Mouse (Mus musculus) thymus, adult 2 months (tissue): ENCODE measurements at regions not wholly inside any gene's neighbourhood (a gene's known extent, or its start where the extent isn't known, plus 50 kb on each side); places are given as distances from the start of the nearest gene placed in this dataset.

ENCODE experiments used
- DNase-seq: peaks from one replicate; pipeline ENCODE4 v3.0.0; 2021
- H3K27ac ChIP-seq: fragments of 200-500 bp; 2 replicates; pipeline ENCODE4 v1.5.1; 2012; ENCODE audit warnings: low read length, control low read depth; ENCODE audit not compliant: control insufficient read depth, insufficient read depth
- H3K27me3 ChIP-seq: fragments of 200-500 bp; 2 replicates; pipeline ENCODE4 v1.6.1; 2012; ENCODE audit warnings: mild to moderate bottlenecking, low read length, moderate library complexity, mixed read lengths; ENCODE audit not compliant: control insufficient read depth, insufficient read depth
- H3K36me3 ChIP-seq: fragments of 200-500 bp; 2 replicates; pipeline ENCODE4 v1.6.1; 2012; ENCODE audit warnings: mild to moderate bottlenecking, low read length, moderate library complexity; ENCODE audit not compliant: control insufficient read depth, insufficient read depth
- H3K4me1 ChIP-seq: fragments of 200-500 bp; replicated peaks from 2 replicates; pipeline ENCODE4 v1.6.1; 2012; ENCODE audit warnings: low read length; ENCODE audit not compliant: control insufficient read depth, insufficient read depth
- H3K4me3 ChIP-seq: fragments of 200-500 bp; 2 replicates; pipeline ENCODE4 v1.5.1; 2012; ENCODE audit warnings: mild to moderate bottlenecking, low read length, control low read depth, moderate library complexity; ENCODE audit not compliant: control insufficient read depth, insufficient read depth
- CTCF ChIP-seq: fragments of 200-500 bp; IDR thresholded peaks from 2 replicates; pipeline ENCODE4 v1.5.1; 2012; ENCODE audit warnings: mild to moderate bottlenecking, control low read depth, low read length, moderate library complexity, borderline replicate concordance; ENCODE audit not compliant: control insufficient read depth, poor library complexity, insufficient read depth; ENCODE audit errors: extremely low read depth
- POLR2A ChIP-seq: fragments of 200-500 bp; IDR thresholded peaks from 2 replicates; pipeline ENCODE4 v1.6.1; 2012; ENCODE audit warnings: mild to moderate bottlenecking, low read length, control low read depth, moderate library complexity; ENCODE audit not compliant: control insufficient read depth, poor library complexity, insufficient read depth; ENCODE audit errors: extremely low read depth
- WGBS: fragments of 180-500 bp; shearing (Covaris S2); methylation state at CpG from one replicate; pipeline ENCODE4 v1.1.7; 2018; 5-methylcytosine and 5-hydroxymethylcytosine counted together

DNA sequence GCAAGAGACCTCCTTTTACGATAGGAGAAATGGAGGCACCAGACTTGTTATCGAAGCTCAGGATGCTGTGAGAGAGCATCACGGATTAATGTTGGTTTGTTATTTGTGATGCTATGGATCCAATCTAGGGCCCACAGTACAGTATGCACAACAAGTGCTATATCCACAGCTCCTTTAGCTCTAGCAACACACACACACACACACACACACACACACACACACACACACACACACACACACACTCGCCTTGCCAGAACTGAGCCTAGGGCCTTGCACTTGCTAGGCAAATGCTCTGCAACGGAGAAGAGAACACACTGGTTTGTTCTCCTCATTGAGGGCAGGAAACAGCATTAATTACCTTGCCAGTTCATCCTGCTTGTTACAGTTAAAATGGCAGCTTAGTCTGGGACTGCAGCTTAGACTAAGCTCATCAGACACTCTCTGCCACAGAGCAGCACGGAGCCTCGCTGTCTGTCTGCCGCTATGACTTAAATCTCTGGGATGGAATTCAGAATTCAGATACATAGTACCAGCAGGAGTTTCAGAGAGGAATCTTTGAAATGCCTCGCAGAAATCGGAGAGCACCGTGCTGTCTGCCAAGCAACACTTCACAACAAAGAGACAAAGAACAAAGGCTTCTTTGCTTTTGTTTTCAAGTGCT lies 285.0 kb downstream of the Rngtt start:
- WGBS, result 69% methylated on average over 11 of the region's 11 CpGs
- no peak overlapping the region for H3K4me3 ChIP-seq

DNA sequence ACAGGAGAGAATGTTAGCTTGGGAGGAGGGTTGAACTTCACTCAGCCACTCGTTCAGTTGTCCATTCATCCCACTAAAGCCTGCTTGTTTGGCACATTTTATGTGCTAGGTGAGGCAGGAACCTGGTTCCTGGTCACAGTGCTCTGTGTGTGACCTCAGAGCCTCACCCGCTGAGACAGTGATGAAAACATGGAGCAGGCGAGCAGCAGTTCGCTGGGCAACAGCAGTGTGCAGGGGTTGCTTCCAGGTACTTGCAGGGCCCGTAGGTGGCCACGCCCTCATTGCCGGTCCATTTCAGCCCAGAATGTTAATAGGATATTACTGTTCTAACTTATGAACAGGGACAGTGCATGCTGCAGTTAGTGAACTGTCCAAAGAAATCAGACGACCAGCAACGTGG lies 285.7 kb downstream of the Rngtt start:
- peak overlapping the region; percentile 96 for H3K27ac ChIP-seq

More for the DNA sequence above, 285.0 kb downstream of the Rngtt start:
- Histone ChIP-seq H3K36me3 (no peaks in the 10 kb centered on the region), H3K27me3 (no peaks in the 10 kb centered on the region), H3K27ac (peak overlapping the region; percentile 96), H3K4me1 (peaks cover 25% of the 10 kb centered on the region)
- no peak for DNase-seq
- no peak for TF ChIP-seq CTCF
- no peak for TF ChIP-seq POLR2A

DNA sequence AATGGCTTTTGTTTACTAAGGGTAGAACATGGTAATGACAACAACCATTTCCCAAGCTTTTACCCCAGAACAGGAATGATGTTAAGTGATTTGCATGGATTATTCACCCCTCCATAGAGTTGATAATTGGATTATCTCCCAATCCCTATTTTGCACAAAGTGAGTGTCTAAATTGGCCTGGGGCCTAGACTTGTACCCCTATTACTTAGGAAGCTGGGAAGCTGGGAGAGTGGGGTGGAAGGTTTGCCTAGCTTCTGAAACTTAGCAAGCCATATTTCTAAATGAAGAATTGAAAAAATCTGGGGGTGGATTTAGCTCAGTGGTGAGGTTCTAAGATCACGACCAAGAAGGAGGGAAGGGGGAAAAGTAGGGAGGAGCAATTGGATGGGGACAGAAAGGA lies 289.9 kb downstream of the Rngtt start:
- no peak for DNase-seq
- Histone ChIP-seq H3K27ac (no peak overlapping the region), H3K4me3 (no peak overlapping the region), H3K36me3 (no peaks in the 10 kb centered on the region), H3K27me3 (no peaks in the 10 kb centered on the region), H3K4me1 (peaks cover 12% of the 10 kb centered on the region)
- 93% methylated on average over 1 of the region's 1 CpGs for WGBS
- TF ChIP-seq POLR2A (no peak), CTCF (no peak)

More for the DNA sequence above, 285.7 kb downstream of the Rngtt start:
- DNase-seq, result no peak
- Histone ChIP-seq H3K36me3 (no peaks in the 10 kb centered on the region), H3K27me3 (no peaks in the 10 kb centered on the region), H3K4me3 (no peak overlapping the region), H3K4me1 (peaks cover 25% of the 10 kb centered on the region)
- WGBS, result 88% methylated on average over 9 of the region's 9 CpGs
- TF ChIP-seq POLR2A (no peak), CTCF (no peak)

DNA sequence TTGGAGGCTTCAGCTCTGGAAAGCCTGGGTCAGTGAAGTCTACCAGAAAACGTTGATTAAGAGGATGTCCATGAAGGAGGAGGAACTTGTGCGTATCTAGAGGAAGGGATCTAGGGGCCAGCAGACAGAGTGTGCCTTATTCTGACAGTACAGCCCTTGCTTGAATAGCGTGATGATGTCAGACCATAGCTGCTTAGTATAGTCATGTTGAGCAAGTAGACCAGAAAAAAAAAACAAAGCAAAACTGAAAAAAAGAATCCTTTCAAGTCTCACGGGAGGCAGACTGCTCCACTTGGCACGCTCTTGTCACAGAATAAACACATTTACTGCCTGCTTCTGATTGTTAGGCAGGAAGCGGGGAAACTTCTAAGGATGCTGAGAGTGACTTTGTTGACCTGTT lies 290.7 kb downstream of the Rngtt start:
- peaks cover 4% of the 10 kb centered on the region for H3K4me1 ChIP-seq
- no peaks in the 10 kb centered on the region for H3K36me3 ChIP-seq
- TF ChIP-seq CTCF (no peak), POLR2A (no peak)
- WGBS, result 59% methylated on average over 6 of the region's 6 CpGs
- H3K27ac ChIP-seq, result no peak overlapping the region
- no peak for DNase-seq
- no peak overlapping the region for H3K4me3 ChIP-seq
- no peaks in the 10 kb centered on the region for H3K27me3 ChIP-seq

DNA sequence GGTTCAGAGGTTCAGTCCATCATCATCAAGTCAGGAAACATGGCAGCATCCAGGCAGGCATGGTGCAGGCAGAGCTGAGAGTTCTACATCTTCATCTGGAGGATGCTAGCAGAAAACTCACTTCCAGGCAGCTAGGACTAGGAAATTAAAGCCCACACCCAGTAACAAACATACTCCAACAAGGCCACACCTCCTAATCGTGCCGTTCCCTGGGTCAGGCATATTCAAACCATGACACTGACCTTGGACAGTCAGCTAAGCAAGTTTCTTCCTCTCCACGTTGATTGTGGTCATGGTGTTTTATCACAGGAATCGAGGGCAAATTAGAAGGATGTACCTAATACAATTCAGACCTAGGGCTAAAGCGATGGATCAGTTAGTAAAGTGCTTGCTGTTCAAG lies 294.5 kb downstream of the Rngtt start:
- Histone ChIP-seq H3K27ac (no peak overlapping the region), H3K36me3 (no peaks in the 10 kb centered on the region), H3K27me3 (no peaks in the 10 kb centered on the region), H3K4me3 (no peak overlapping the region), H3K4me1 (no peaks in the 10 kb centered on the region)
- TF ChIP-seq POLR2A (no peak), CTCF (no peak)
- 96% methylated on average over 5 of the region's 5 CpGs for WGBS
- no peak for DNase-seq

DNA sequence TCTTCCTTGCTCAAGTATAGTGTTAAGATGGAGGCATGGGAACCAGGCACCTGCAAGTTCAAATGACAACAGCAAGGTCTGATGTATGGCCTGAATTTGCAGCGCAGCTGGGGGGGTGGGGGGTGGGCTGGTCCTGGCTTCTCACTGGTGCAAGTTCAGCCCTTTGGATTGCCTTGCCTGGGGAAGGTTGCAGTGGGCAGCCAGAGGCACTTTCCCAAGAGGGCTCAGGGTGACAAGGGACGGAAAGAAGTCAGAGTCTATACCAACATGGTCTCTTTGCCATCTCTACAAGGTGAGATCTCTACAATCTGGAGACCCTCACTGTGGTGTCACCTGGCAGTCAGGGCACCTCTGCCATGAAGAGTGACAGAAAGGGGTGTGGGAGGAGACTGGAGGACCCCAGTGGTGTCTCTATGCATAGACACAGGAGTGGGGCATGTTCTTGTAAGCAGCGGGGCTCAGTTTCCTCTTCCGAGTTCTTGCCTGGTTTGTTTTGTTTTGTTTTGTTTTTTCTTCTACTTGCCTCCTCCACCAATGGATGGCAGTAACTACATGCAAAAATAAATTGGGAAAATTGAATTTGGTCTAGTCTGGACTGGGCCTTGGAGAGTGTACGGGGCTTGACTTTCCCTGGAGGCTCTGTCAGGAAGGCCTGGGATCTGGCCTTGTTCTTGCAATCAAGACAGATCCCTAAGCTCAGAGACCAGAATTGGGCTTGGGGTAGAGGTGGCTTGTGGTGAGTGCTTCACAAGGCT lies 284.4 kb upstream of the Cnr1 start:
- no peaks in the 10 kb centered on the region for H3K27me3 ChIP-seq
- H3K27ac ChIP-seq, result no peak overlapping the region
- no peak for DNase-seq
- no peaks in the 10 kb centered on the region for H3K36me3 ChIP-seq
- no peak overlapping the region for H3K4me3 ChIP-seq
- no peak for TF ChIP-seq POLR2A
- no peak for TF ChIP-seq CTCF
- 97% methylated on average over 5 of the region's 5 CpGs for WGBS
- no peaks in the 10 kb centered on the region for H3K4me1 ChIP-seq
